Mouse (Mus musculus): ENCODE results near the gene Abhd17a.

DNA sequence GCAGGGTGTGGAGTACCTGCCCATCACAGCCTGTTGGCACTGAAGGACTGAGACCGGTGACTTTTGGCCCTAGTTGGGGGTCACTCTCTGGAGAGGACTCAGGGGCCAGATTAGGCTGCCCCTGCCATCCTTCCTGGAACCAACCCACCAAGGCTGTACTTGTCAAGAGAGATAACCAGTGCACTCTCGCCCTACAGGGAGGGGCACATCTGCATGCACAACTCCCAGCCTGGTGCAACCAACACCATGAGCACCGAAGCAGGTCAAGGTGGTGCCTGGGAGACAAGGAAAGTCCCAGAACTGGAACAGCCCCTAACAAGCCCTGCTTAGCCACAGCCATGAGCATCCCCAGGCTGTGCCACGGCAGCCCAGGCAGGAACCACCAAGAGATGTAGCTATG, 43.2 kb downstream of the Abhd17a start:
- TF ChIP-seq CTCF (conservative IDR thresholded peaks at IDR 0.05; ENCODE audit: insufficient read depth, insufficient read length, low read depth, low read length) (no peak), POLR2A (IDR thresholded peaks at IDR 0.05; ENCODE audit: low read depth, low read length) (no peak)

All from kidney, adult 2 months (tissue).